Mouse (Mus musculus): ENCODE measurements around the gene Pde1a. TPM values are rescaled to one million over a fixed set of nuclear protein-coding genes. Genes with fewer than 3 reads are reported as not detected.

The Pde1a gene
- total RNA-seq, 2 experiments from 2014 or later, result 13.0 to 23.8 TPM

DNA sequence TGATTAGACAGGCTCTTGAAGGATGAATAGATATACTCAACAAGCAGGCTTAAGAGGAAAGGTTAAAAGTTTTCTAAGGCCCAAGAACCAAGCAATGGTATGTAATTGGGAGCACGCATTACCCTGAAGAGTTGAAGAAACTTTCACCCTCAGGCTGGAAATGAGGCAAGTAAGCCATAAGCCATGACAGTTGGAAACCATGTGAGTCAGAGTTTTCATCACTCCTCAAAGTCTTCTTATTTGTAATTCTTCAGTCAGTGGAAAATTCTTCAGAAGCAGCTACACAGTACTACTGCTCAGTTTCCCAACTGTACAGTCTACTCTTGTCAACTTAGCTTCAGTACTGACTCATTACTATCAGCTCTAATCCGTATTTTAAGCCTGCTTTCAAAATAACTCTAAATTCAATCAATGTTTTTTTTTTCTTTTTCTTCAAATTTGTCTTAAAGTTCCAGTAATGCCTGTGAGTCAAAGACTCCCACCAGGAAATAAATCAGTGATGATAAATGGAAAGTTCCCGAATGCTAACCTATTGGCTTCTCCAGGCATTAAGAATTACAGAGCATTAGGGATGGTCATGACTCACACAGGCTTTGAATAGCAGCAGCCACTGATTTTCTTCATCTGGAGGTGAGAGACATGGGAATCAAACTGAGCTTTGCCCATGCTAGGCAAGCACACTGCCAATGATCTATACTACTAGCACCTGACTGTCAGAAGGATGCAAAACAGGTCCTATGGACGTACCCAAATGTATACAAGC lies 82.3 kb downstream of the Pde1a start:
- no peak for DNase-seq

DNA sequence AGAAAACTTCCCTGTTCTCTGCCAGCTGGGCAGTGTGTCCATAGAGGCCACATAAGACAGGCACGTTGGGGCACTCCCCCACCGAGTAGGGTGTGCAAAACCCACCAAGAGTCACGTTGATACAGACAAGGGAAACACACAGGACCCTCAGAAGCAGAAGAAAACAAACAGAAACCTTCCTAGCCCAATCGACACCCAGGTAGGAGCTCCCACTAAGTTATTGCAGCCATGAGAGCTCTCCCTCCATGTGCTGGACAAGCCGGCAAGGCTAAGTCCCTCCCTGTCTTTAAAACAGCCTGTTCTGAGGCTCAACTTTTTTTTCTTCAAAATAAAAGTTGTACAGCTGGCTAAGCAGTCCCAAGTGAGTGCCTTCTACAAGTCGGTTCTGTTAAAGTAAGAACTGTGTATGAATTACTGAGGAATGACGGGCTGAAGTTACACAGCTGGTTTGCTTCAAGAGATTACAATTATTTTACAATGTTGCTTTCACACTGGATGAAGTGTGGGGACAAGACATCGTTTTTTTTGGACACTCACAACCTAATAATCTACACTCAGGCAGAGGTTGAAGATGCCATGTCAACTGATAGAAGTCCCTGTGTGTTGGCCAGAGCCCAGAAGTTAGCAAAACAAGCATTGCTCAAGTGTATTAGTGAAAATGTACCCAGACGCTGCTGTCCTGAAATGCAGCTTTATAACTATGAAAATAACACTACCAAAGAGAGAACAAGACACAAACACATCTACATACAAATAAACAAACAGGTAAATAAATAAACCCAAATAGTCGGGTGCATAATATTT lies 90.4 kb downstream of the Pde1a start:
- peak; percentile 10 to 17 for DNase-seq

DNA sequence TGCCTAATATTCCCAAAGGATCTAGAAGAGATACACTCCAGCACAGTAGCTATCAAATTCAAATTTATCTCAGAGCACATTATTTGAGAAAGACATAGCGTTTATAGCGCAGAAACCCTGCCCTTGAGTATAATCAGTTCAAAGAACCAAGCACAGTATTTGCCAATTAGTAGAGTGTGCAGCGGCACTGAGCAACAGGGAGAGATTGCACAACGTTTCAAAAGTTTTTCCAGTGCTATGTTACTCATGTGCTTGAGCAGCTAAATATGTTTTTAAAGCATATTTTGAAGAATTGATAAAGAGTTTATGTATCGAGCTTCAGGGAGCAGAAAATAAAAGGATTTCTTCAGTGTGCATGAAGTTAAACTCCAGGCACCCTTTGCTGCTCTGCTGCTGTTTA lies 91.3 kb downstream of the Pde1a start:
- DNase-seq, result peak in 1 of 2 experiments; percentile 5

DNA sequence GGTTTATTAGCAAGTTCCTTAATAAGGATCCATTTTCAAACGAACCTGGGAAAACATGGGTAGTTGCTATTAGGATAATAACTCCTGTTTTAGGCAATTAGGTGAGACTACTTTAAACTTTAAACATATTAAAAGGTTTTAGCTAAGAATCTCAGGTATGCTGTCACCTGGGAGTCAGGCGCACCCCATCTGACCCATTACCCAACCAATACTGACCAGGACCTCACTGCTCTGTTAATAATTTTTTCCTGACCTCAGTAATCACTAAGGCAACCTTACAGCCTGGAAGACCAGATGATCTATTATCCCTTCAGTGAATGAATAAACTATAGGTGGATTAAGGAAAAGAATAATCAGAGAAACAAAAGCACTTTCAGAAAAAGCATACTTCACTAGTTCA lies 100.2 kb downstream of the Pde1a start:
- DNase-seq, result no peak

DNA sequence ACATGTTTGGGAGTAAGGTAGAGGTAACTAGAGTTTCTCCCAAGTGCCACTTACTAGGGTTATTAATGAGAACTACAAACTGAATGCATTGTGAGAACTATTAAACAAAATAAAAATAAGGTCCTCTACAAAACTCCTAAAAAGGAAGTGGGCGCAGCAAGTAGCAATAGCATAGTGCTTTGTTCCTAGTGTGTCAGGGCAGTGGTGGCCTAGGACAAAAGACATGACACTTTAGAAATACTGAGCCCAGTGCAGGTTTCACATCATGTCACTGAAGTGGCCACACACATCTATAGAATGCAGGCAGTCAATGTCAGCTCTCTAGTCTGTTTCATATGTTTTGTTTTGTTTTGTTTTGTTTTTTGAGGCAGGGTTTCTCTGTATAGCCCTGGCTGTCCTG lies 103.2 kb downstream of the Pde1a start:
- DNase-seq, result no peak

- no peak for DNase-seq
Measured at GRCm38 (mm10) chr2:80025597-80025996, 103.7 kb downstream of the Pde1a start.

DNA sequence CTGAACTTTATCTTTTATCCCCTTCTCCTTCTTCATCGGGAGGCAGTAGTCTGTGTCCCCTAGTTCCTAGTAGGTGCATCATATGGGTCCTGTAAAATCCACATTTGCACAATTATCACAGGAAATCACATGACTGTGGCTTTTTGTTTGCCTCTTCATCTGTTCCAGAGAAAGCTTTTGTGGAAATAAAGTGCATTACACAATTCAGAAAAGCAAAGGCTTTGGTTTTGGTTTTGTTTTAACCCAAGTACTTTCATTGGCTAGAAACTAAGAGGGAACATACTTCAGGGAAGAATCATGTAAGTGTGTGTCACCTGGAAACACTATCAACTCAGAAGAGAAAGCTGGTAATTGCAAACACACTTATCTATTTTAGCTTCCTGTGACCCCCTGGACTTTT lies 104.2 kb downstream of the Pde1a start:
- DNase-seq, result no peak

DNA sequence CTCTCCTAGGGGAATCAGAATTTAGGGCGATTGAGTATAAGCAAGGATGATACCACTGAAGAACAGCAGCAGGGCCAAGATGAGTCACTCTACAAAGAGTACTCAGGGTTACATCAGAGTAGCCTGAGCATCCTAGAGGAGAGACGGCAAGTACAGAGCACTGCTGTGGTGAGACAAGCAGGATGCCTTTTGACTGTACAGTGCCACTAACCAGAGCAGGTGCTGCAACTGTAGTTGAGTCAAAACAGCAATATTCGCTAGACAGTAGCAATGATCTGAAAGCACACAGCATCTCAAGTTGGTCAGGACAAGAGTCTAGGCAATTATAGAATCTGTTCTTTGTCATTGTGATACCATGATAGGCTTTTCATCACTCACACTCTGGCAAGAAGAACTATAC lies 115.1 kb downstream of the Pde1a start:
- peak in 1 of 2 experiments; percentile 8 for DNase-seq

DNA sequence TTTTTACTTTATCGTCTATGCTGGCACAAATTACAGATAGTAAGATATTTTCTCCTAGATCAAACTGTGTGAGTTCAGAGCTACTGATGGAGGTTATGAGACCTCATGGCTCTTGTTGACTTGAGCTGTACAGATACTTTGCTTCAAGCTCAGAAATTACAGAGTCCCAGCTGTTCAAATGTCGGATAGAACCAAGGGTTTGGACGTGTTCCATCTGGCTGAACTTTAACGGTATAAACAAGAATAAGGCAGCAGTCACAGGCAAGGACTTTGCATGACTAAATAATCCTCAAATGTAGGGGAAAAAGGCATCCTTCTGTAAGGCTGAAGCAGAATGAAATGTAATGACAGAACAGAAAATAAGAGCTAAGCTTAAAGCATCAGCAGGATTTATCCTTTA lies 116.2 kb downstream of the Pde1a start:
- peak; percentile 16 to 37 for DNase-seq

- DNase-seq, result no peak
Measured at GRCm38 (mm10) chr2:79999168-79999567, 130.1 kb downstream of the Pde1a start.

- no peak for DNase-seq
Measured at GRCm38 (mm10) chr2:79998460-79998859, 130.8 kb downstream of the Pde1a start.

DNA sequence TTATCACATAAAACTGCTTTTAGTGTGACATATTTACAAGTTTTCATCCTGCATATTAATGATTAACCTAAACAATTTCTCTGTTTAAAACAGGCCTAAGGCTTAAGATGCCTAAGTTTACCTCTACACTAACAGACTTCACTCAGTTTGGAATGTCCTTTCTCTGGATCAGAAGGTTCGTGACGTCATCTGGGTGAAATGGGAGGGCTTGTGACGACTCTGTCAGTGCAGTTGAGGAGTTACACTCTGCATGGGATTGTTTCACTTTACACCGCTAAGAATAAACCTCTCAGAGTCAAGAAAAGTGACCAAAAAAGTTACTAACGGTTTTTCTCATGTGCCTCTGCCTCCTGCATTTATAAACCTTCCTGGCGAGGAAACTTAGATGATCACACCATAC lies 137.6 kb downstream of the Pde1a start:
- no peak for DNase-seq

DNA sequence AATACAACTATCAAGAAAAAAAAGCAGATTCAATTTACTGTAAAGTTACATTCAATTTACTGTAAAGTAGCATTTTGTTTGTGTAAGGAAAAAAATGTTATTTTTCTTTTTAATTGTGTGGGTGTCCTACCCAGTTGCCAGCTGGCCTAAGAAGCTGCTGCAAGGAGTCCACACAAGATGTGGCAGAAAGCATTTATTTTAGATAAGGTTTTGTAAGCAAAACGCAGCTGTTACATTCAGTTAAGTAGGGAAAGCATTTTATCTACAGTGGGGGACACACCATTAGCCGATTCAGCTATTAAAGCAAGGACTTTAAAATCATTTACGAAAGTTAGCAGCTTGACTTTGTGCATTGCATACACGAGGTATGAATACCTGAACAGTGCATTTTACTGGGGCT lies 145.5 kb downstream of the Pde1a start:
- DNase-seq, result no peak

DNA sequence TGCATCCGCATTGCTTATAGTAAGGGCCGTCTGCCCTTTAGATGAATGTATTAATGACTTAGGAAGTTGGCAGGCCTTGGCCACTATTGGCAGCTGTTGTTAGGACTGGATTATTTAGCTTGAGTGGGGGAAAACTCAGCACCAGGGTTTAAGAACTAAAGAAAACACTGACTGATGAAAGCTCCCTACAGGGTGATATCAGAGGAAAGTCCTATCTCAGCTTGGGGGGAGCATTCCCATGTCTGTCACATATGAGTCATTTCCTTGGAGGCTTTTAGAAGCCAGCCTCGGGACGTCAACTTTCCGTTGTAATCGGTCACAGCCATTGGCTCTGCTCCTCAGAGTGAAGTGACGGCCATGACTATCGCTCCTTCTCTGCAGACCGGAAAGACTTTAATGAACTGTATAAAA lies 146.0 kb downstream of the Pde1a start:
- peak; percentile 33 to 45 for DNase-seq

GRCm38 (mm10) chr2:79981781-79982180 lies 147.5 kb downstream of the Pde1a start:
- no peak for DNase-seq

DNA sequence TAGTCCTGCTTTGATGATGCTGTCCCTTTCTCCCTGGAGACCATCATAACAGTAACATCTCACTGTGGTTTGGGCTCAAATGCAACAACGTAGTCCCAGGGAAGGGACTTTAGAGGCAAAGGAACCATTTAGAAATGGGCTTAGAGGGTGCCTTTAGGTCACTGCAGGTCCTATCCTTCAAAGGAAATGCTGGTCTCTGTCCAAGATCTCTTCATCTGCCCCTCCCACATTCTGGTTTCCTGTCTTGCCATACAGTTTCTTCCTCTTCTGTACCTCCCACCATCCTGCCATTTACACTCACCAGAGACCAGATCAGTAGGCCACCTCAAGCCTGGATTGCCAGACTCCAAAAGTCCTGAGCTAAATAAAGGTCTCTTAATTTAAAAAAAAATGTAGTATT lies 150.3 kb downstream of the Pde1a start:
- DNase-seq, result no peak

DNA sequence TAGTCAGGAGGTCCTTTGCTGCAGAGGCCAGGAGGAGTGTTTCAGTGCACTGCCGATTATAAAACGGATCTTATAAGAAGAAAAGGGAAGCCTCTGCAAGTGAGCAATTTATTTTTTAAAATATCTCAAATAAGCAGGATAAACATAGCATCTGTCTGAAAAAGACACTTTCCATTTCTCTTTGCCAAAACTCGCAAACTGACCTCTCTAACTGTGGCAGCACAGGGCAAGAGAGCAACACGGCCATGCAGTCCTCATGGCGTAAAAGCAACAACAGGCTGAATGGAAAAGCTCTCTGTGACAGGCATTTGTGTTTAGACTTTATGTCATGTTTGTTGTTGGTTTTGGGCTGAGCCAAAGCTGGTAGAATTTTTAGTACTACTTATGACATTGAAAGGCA lies 152.0 kb downstream of the Pde1a start:
- no peak for DNase-seq

DNA sequence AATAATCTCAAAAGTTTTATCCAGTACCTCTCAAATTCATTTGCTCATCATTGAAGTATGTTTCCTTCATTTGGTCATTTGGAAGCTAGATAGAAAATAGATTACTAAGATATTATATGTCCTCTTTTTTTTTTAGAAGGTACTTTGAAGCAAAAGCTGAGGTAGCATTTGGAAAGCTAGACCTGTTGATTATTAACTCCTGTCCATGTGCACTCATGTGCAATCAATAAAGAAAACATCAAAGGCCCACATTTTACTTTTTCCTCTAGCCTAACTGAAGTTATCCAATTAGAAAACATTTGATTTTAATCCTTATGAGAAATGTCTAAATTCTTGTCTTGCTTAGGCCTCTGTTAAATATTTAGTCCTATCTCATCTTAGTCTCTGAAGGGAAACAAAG lies 153.3 kb downstream of the Pde1a start:
- DNase-seq, result no peak

DNA sequence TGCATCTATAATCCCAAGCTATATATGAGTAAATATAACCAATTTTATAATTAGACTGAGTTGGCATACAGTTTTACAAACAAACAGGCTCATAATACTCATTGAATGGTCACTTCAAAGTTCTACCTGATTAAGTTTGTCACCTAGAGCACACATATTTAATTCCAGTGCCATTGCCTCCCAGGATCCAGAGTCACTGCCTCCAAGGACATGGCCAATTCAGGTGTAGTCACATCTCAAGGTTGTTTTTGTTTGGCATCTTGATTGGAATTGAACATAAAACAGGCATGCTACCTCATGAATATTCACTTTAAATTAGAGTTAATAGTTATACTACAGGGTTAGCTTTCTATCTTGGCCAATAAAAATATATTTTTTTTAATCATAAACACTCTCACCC lies 157.0 kb downstream of the Pde1a start:
- no peak for DNase-seq

DNA sequence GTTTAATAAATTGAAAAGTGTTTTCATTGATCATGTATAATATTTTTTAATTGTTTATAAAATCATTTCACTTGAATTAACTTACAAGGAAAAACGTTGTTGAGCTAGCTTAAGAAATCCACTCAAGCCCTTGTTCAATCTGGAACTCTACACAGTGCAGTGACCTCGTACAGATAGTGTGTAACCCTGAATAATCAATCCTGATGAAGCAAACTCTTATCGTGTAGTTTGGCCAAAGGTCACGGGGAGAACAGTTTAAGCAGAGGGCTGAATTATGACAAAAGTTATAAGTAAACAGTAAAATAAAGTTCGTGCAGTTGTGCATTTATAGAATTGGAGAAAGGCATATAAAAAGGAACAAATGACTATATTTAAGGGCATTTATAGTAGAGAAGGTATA lies 159.7 kb downstream of the Pde1a start:
- DNase-seq, result no peak

- no peak for DNase-seq
Measured at GRCm38 (mm10) chr2:79966681-79967506, 162.4 kb downstream of the Pde1a start.

- no peak for DNase-seq
Measured at GRCm38 (mm10) chr2:79966086-79966485, 163.2 kb downstream of the Pde1a start.

DNA sequence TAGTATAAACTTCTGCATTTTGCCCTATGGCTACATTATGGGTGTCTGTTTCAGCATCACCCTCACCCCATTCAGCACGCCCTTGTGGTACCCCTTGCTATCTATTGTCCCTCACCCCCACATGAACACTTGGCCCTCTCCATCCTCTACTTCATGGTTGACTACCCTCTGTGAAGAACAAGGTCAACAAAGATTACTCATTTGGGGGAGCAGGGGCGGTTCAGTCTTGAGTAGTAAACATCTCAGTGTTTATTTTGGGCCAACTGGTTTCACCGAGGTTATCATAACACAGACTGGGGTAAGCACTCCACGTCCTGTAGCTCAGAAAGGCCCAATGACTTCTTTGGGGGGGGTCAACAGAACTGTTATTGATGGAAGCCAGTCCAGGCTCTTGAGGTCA lies 164.3 kb downstream of the Pde1a start:
- DNase-seq, result no peak

Measured in adrenal gland, postnatal 36 days (tissue).